Mouse (Mus musculus) liver, adult (tissue): Measurements from ENCODE around the gene Epb41l4b.

ENCODE experiments used
- GATA4 ChIP-seq: IDR thresholded peaks from 2 replicates; pipeline ENCODE4 v1.6.1; 2014; ENCODE audit warnings: mild to moderate bottlenecking, low read length; ENCODE audit not compliant: insufficient replicate concordance

Epb41l4b gene

DNA sequence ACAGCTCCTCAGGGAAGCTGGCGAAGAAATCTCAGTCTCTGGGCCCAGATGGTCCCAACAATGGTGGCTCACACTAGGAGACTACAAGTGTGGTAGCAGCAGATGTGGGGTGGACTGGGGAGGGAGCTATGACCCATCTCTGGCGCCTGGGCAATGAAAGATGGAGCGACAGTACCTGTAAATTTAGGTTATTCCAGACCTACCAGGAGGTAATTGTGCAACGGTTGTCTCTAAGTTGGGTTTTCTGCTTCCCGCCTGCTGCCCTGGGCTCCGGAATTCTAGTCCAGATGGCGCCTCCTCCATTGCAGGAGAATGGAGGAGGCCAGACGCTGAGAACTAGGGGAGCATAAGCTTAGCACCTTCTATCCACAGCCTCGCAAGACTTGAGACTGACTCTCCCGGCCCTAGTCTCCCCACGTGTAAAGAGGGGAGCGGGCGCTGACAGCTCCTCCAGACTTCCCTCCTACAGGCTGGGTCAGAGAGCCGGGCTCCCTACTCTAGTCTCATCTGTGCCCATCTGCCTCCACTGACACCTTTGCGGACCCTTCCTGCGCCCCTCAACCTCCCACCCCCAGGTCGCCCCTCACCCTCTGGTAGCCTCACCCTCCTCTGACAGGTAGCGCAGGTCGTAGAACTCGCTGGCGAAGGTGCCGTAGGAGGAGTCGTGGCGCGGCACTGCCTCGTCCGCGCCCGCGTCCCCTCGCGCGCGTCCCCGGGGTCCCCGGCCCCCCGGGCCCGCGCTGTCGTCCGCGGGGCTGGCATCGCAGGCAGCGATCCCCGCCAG is 153.6 kb downstream of the Epb41l4b start:
- no peak for TF ChIP-seq GATA4

DNA sequence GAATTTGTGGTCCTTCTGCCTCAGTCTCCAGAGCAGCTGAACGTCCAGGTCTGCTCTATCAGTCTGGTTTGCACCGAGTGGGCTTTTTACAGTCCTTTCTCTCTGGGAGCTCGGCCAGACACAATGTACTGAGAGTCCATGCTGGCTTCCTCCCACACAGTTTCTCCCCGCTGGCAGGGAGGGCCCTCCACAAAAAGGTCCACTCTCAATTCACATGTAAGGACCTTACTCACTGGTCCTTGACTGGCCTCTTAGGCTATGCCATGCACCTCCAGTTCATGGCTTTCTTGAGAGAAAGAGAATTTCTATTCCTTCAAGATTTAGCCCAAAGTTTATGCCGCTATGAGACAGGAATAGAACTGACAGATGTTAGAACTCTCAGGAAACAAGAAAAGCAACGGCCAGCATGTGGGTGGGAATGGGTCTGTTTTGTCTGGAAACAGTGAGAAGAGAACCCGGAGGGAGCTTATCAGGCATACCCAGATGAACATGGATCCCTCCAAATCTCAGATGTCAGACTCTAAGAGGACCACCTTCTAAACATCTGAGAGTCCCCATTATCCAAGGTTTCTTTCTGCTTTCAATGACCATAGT is 177.6 kb downstream of the Epb41l4b start:
- TF ChIP-seq GATA4, result no peak

DNA sequence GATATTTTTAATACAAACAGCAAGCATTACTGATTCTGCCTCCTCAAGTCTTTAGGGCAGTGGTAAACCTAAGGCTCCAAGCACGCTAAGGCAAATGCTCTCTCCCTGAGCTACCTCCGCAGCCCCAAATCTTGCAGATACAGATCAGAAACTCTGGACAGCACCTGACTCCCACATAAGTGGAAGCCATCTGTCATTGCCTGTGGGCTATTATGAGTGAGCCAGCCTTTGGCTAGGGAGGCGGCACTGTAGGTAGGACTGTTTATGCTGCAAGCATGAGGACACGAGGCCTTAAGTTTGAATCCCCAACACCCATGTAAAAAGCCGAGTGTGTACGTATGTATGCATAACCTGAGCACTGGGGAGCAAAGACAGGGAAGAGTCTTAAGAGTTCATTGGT is 179.6 kb downstream of the Epb41l4b start:
- TF ChIP-seq GATA4, result no peak

DNA sequence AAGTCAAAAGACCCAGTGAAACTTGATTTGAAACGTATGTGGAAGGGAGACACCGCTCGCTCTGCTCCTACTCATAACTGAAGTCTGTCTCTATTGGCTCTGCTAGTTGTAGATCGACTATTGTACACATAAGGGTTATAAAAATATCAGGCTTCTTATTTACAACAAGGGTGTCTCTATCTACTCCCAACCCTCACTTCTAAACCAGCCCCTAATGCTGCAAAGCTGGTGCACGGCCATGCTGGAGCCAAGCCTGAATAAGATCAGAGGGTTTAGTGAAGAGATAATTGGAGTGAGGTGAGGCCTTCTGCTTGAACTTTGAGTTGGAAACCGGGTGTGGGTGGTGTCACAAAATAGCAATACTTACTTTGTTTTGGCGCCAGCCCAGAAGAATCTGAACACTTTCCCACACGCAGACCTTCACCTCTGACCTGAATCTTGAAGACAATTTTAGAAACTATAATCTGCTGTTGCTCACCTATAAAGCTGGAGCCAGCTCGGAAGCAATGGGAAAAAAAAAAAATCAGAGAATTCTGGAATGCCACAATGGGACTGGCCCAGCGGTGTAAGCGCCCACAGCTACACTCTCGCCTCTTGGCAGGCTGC is 181.8 kb downstream of the Epb41l4b start:
- no peak for TF ChIP-seq GATA4

DNA sequence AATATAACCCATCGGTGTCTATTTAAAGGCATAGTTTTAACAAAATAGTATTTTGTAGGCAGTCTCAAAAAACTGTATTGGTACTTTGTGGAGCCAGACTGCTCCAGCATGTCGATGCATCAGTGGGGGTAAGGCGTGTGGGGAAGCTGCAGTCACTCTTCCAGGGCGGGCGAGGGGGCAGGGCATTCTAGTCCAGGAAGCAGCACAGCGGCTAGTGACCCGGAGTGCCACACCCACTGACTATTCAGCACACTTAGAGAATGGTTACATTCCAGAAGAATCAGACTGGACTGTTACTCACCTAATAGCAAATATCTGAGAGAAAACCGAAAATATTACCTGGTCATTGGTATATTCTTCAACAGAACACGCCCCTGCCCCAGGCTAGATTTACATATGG is 185.7 kb downstream of the Epb41l4b start:
- TF ChIP-seq GATA4, result no peak

DNA sequence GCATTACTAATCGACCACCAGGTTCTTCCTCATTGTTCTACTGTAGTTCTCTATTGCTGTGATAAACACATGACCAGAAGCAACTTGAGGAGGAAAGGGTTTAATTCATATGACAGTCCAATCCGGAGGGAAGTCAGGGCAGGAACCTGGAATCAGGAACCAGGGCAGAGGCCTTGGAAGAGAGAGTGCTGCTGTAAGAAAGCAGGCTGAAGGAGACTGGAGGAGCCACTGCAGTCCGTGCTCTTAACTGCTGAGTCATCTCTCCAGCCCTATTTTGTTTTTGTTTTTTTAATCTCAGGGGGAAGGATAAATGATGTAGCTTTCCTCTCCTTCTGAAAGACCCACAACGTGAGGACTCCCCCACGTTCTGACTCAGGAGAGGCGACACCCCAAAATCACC is 190.0 kb downstream of the Epb41l4b start:
- TF ChIP-seq GATA4, result no peak

DNA sequence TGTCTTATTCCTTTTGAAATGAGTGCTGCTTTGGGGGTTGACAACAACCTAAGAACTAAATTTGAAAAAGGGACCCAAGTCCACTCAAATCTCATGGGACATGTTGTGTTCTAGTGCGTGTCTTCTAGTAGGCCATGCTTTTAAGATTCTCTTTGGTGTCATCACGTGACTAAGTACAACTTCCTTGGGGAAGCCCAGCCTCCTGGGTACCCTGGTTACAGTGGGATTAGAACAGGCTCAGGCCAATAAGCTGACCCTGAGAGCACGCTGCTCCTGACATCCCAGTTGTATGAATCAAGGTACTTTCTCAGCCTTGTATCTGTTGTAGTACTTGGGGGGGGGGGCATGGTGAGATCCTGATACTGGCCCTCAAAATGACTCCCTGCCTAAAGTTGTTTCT is 191.5 kb downstream of the Epb41l4b start:
- TF ChIP-seq GATA4, result no peak

DNA sequence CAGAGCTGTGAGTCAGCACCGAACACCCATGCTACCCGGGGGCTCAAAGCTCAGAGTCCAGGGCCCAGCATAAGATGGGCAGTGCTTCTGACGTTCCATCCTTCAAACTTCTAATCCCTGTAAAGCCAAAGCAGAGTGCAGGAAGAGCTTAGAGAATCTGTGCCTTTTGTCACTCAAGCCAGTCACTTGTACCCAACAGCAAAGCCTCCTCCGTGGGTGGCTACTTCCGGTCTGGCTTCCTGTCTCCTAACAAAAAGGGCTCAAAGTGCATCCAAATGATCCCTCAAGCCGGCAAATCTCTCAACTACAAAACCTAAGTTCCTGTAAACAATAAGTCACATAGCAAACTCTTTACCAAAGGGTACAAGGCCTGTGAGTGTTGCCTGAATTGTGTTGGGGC is 193.7 kb downstream of the Epb41l4b start:
- TF ChIP-seq GATA4, result no peak

DNA sequence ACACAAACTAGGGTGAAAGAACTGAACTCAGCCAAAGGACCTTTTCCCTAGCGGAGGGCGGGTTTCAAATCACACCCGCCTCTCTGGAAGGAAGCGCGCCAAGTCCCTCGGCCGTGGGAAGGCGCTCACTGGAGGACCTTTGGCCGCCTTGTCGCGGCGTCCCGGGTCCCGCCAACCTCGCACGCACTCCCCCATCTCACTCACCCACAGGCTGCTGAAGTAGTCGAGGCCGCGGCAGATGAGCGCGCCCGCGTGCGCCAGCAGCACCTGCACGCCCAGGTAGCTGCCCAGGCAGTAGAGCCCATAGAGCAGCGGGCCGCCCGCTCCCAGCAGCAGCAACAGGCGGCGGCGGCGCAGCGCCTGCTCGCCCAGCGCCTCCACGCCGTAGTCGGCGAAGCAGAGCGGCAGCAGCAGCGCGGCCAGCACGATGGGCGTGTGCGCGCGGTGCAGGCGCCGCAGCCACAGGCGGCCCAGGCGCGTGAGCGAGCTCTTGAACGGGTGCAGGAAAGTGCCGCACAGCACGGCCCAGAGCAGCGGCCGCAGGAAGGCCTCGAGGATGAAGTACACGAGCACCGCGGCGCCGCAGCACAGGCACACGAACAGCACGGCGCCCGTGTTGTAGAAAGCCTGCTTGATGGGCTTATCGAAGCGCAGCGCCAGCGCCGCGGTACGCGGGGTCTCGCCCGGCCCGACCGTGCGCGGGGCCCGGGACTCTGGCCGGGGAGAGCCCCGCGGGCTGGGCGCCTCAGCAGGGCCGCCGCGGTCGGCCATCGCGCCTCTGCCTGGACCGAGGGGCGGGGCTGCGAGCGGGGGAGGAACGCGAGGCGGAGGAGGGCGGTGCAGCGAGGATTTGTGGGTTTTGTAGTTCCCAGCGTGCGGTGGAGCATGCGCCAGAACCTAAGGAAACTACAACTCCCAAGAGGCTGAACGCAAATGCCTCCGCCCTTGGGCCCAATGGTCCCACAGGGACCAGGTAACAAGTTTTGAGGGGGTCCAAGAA is 196.3 kb downstream of the Epb41l4b start, which contains the start of gene Tmem245:
Tmem245 (minus strand) TSS at position 797 of the 1,000 bp plus-strand sequence.
- no peak for TF ChIP-seq GATA4

DNA sequence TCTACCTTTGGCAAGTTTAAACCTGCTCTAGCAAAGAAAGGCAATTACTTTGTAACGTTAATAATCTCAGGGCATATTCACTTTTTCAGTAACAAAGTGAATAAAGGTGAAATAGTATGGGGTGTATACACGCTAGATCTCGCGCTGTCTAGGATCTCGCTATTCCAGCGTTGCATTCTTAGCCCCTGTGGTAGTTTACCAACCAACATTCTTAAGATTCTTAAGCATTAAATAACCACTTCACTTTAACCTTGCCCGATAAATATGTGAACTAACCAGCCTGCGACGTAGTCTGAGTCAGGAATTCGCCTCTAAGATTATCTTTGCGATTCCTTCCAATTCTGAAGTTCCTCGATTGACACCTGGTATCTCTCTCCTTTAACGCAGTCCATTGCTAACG is 197.1 kb downstream of the Epb41l4b start:
- TF ChIP-seq GATA4, result no peak

DNA sequence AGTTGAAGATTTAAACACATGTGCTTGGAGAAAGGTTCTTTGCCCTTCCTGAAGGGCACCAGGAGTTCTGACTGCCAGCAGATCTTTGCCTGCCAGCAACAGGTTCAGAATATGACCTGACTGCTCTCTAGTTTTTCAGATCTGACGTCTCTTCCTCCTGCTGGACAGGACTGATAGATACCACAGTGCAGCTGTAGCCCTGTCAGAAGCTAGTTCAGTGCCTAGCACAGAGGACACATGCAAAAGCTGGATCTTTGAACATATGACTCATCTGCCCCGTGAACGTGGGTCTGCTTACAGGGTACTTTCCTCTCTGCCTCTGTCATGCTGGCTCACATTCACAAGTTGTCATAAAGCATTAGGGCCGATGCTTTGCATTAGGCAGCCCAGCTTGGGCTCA is 199.0 kb downstream of the Epb41l4b start:
- no peak for TF ChIP-seq GATA4

DNA sequence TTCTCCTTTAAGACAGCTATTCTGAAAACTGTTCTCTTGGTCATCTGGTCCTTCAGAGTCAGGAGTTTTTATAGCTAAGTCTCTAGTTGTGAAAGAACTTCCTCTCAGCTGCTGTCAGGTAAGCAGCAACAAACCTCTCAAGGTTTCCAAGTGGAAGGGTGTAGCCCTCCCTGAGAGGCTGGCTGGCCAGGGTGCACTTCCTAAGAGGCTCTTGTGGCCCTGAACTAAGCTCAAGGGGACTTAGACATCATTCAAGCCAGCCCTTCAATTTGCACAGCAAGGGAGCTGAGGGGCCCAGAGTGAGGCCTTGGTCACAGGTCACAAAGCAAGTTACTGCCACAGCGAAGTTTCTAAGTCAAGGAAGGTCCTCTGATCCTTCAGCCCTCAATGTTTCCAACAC is 200.0 kb downstream of the Epb41l4b start:
- no peak for TF ChIP-seq GATA4

DNA sequence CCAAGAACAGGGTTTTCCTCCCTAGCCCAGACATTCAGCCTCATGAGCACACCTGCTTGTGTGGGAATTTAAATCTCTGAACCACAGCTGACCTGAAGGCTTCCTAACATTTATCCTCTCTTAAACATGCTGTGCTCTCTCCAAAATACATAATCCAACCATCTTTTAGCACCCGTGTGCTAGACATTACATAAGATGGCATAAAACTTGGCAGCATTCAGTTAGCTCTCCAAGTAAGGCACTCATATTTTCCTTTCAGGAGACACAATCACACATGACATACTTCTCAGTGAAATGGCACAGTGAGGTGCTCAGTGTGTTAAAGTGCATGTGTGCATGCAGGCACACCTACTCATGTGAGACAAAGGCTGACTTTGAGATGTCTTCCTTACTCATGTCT is 200.7 kb downstream of the Epb41l4b start:
- no peak for TF ChIP-seq GATA4
